Mouse (Mus musculus) ovary, postnatal 36 days (tissue): Measurements from ENCODE around the gene Fbxo45.

Source experiments
- DNase-seq: peaks from one replicate; pipeline ENCODE4 v3.0.0; 2022; ENCODE audit warnings: low spot score, mixed read lengths

Fbxo45 gene

DNA sequence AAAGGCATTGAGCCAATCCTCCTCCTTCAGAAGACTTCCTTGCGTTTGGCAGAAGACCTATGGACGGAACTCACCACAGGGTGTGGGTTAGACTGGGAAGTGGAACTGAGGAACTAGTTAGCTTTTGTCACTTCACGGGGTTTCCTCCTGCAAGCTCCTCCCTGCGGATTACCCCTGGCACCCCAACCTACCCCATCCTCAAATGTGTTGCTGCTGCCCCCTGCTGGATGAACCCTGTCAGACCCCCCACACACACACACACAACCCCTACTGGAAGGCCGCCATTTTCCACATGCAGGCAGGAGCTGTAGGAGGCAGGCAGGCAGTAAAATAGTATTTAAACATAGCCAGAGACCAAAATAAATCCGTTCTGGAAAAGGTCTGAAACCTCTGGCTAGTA lies 44.3 kb downstream of the Fbxo45 start:
- peak; percentile 40 for DNase-seq

GRCm38 (mm10) chr16:32201004-32201325 lies 46.0 kb downstream of the Fbxo45 start:
- DNase-seq, result no peak

GRCm38 (mm10) chr16:32200256-32201003 lies 46.5 kb downstream of the Fbxo45 start:
- no peak for DNase-seq

DNA sequence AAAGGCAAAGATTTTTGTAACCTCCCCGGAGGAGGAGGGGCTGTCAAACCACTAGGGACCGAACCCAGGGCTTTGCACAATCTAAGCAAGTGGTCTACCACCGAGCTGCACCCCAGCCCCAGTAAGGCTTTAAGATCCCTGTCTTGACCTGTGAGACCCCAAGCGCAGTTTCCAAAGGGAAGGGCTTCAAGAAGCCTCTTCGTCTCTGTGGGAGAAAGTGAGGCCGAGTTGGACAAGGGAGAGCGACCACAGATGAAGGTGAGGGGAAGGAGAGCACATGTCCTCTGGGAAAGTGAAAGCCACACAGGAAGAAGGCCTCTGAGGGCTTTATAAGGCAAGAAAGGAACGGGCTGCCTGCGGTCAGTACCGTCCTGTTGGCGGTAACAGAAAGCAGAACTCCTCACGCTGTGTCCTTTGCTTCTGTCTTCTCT lies 56.9 kb downstream of the Fbxo45 start:
- no peak for DNase-seq

DNA sequence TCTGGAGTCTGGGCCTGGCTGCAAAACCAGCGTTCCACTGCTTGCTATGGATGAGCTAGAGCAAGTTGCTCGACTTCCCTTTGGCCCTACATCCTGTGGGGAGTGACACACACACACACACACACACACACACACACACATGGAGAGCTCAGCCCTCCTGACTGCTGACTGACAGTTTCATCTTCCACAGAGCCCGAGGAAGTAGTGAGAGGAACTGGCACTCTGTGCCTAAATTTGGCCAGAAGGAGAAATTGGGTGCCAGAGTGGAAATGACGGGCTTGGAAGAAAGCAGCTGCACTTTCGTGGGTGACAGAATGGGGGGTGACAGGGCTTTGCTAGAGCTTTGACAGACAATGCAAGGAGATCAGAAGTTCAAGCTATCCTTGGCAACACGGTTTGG lies 57.8 kb downstream of the Fbxo45 start:
- DNase-seq, result no peak

- DNase-seq, result no peak
These were observed 60.9 kb downstream of the Fbxo45 start for GRCm38 (mm10) chr16:32186056-32186455.
